13 mouse cellular contexts compared by ENCODE assay signal in the genomic region with DNA sequence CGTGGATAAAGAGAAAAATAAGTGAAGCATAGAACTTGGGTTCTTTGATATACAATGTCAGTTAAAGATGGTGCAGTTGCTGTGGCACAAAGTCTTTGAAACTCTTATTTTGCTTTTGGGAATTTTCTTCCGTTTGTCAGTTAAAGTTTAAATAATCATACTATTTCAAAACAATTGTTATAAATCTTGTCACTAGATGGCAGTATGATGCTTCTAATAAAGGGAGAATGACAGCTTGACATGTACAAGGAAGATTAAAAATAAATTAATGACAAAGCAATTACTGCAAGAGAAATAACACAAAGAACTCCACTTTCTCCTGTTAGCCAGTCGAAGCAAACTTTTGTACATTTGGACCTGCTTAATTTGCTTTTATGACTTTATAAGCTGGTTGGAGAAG.
DNase-seq lines count a peak whose midpoint lies in the region; ATAC-seq and TF ChIP-seq lines count a peak whose summit lies in the region.
"Had no signal": no experiment of that assay in that cellular context is flagged by ENCODE, and none has a peak within 500 bp of the region (broad histone marks: within the 10 kb centered on the region; RNA-seq: fewer than 3 reads in every experiment).

No protein-coding gene starts in this region.

- no peaks in the 10 kb centered on the region for H3K4me1 ChIP-seq in forebrain, embryonic 14.5 days (ENCODE audit: control insufficient read depth, insufficient read depth, low read length)
- H3K4me1 ChIP-seq in forebrain, embryonic 12.5 days = no peaks in the 10 kb centered on the region
- no peaks in the 10 kb centered on the region for H3K4me1 ChIP-seq in limb, embryonic 14.5 days (ENCODE audit: control insufficient read depth, insufficient read depth, low read length)
- H3K4me1 ChIP-seq in limb, embryonic 10.5 days = no peaks in the 10 kb centered on the region
- H3K4me1 ChIP-seq: forebrain, embryonic 10.5 days; hindbrain, embryonic 12.5 days; midbrain, embryonic 12.5 days had no signal

- WGBS in forebrain, embryonic 14.5 days = 46% methylated on average over 3 of the region's 3 CpGs
- WGBS in forebrain, embryonic 12.5 days = 33% methylated on average over 3 of the region's 3 CpGs
- 46% methylated on average over 3 of the region's 3 CpGs for WGBS in limb, embryonic 14.5 days
- 50% methylated on average over 3 of the region's 3 CpGs for WGBS in limb, embryonic 10.5 days

- H3K27me3 ChIP-seq in forebrain, embryonic 14.5 days (replicated peaks; ENCODE audit: control insufficient read depth, insufficient read depth, low read length) = no peaks in the 10 kb centered on the region
- H3K27me3 ChIP-seq in forebrain, embryonic 12.5 days = no peaks in the 10 kb centered on the region
- no peaks in the 10 kb centered on the region for H3K27me3 ChIP-seq in limb, embryonic 14.5 days (ENCODE audit: control insufficient read depth, insufficient read depth, low read length)
- no peaks in the 10 kb centered on the region for H3K27me3 ChIP-seq in limb, embryonic 10.5 days (ENCODE audit: low read depth, poor library complexity, severe bottlenecking)
- H3K27me3 ChIP-seq: hindbrain, embryonic 12.5 days; midbrain, embryonic 12.5 days had no signal

- H3K27ac ChIP-seq in forebrain, embryonic 14.5 days (ENCODE audit: low read depth, low read length) = no peak overlapping the region
- no peak overlapping the region for H3K27ac ChIP-seq in forebrain, embryonic 12.5 days
- H3K27ac ChIP-seq in limb, embryonic 14.5 days (replicated peaks; ENCODE audit: low read depth, low read length) = no peak overlapping the region
- H3K27ac ChIP-seq in limb, embryonic 10.5 days = no peak overlapping the region
- H3K27ac ChIP-seq: forebrain, embryonic 10.5 days; hindbrain, embryonic 12.5 days; liver, embryonic 14.5 days; midbrain, embryonic 12.5 days had no signal

- no peak overlapping the region for H3K9ac ChIP-seq in forebrain, embryonic 14.5 days (ENCODE audit: low read length)
- H3K9ac ChIP-seq in forebrain, embryonic 12.5 days = no peak overlapping the region
- no peak overlapping the region for H3K9ac ChIP-seq in limb, embryonic 14.5 days (ENCODE audit: low read depth, low read length, severe bottlenecking)
- H3K9ac ChIP-seq: hindbrain, embryonic 12.5 days; liver, embryonic 14.5 days; midbrain, embryonic 12.5 days had no signal

- DNase-seq in forebrain, embryonic 14.5 days (ENCODE audit: low spot score) = peak; percentile 58
- DNase-seq in limb, embryonic 14.5 days (ENCODE audit: low spot score) = peak; percentile 18
- DNase-seq in limb, embryonic 10.5 days (ENCODE audit: low spot score) = no peak
- DNase-seq in Muller cell, postnatal 12 days (ENCODE audit: inconsistent ontology term) = peak; percentile 33
- DNase-seq in forelimb bud, embryonic 11.5 days (ENCODE audit: low read depth, low spot score) = peak; percentile 3
- DNase-seq in thymus, adult 18-20 months = no peak
- no peak for DNase-seq in cerebellum, adult 11 months
- DNase-seq: heart, adult 11 months had no signal

- no peaks in the 10 kb centered on the region for H3K9me3 ChIP-seq in forebrain, embryonic 14.5 days (replicated peaks; ENCODE audit: control insufficient read depth, low read length)
- H3K9me3 ChIP-seq in forebrain, embryonic 12.5 days = no peaks in the 10 kb centered on the region
- H3K9me3 ChIP-seq in limb, embryonic 14.5 days (ENCODE audit: control insufficient read depth, low read length) = no peaks in the 10 kb centered on the region
- H3K9me3 ChIP-seq in limb, embryonic 10.5 days (replicated peaks) = no peaks in the 10 kb centered on the region
- H3K9me3 ChIP-seq: forebrain, embryonic 10.5 days; hindbrain, embryonic 12.5 days; midbrain, embryonic 12.5 days had no signal

- no peaks in the 10 kb centered on the region for H3K36me3 ChIP-seq in forebrain, embryonic 14.5 days (ENCODE audit: control insufficient read depth, insufficient read depth, low read length)
- H3K36me3 ChIP-seq in forebrain, embryonic 12.5 days (replicated peaks) = no peaks in the 10 kb centered on the region
- no peaks in the 10 kb centered on the region for H3K36me3 ChIP-seq in limb, embryonic 14.5 days (ENCODE audit: control insufficient read depth, insufficient read depth, low read length)
- no peaks in the 10 kb centered on the region for H3K36me3 ChIP-seq in limb, embryonic 10.5 days
- H3K36me3 ChIP-seq: forebrain, embryonic 10.5 days; hindbrain, embryonic 12.5 days; midbrain, embryonic 12.5 days had no signal

- ATAC-seq in forebrain, embryonic 14.5 days = no peak
- ATAC-seq in forebrain, embryonic 12.5 days (ENCODE audit: low FRiP score) = no peak
- ATAC-seq in limb, embryonic 14.5 days (ENCODE audit: low FRiP score, low read depth) = no peak

- no peak overlapping the region for H3K4me3 ChIP-seq in forebrain, embryonic 14.5 days (ENCODE audit: low read depth, low read length)
- H3K4me3 ChIP-seq in forebrain, embryonic 12.5 days (replicated peaks) = no peak overlapping the region
- no peak overlapping the region for H3K4me3 ChIP-seq in limb, embryonic 14.5 days (replicated peaks; ENCODE audit: low read length)
- H3K4me3 ChIP-seq in limb, embryonic 10.5 days = no peak overlapping the region
- H3K4me3 ChIP-seq: forebrain, embryonic 10.5 days; hindbrain, embryonic 12.5 days; midbrain, embryonic 12.5 days had no signal

- TF ChIP-seq POLR2A in limb, embryonic 14.5 days (IDR thresholded peaks at IDR 0.05; ENCODE audit: borderline replicate concordance, extremely low read depth, insufficient read depth, insufficient read length) = no peak

- no peak overlapping the region for H3K4me2 ChIP-seq in forebrain, embryonic 14.5 days (ENCODE audit: low read length)
- H3K4me2 ChIP-seq in forebrain, embryonic 12.5 days = no peak overlapping the region
- H3K4me2 ChIP-seq in limb, embryonic 14.5 days (replicated peaks; ENCODE audit: low read depth, low read length, severe bottlenecking) = no peak overlapping the region
- H3K4me2 ChIP-seq: hindbrain, embryonic 12.5 days; midbrain, embryonic 12.5 days had no signal

Comparison
In these comparisons a context has a peak if more than half of its experiments do, and no peak if none do; other contexts are left out.
1. DNase-seq: peak in forebrain, embryonic 14.5 days (single experiment), limb, embryonic 14.5 days (single experiment), Muller cell, postnatal 12 days (single experiment) and forelimb bud, embryonic 11.5 days (single experiment); none in limb, embryonic 10.5 days (single experiment), thymus, adult 18-20 months (0 of 2) and cerebellum, adult 11 months (single experiment).